Mouse (Mus musculus): Measurements from ENCODE around the gene Stmn1.
"Not testable (repeated sequence)": the region's sequence is repeated elsewhere in the genome, so short reads cannot be mapped to it uniquely, and the experiment has no call there.

Stmn1 gene

GRCm38 (mm10) chr4:134488211-134488610 lies 20.1 kb downstream of the Stmn1 start:
- no peak for DNase-seq (ENCODE audit: low spot score)

GRCm38 (mm10) chr4:134489986-134490665 lies 22.0 kb downstream of the Stmn1 start:
- DNase-seq (ENCODE audit: low spot score), result no peak

DNA sequence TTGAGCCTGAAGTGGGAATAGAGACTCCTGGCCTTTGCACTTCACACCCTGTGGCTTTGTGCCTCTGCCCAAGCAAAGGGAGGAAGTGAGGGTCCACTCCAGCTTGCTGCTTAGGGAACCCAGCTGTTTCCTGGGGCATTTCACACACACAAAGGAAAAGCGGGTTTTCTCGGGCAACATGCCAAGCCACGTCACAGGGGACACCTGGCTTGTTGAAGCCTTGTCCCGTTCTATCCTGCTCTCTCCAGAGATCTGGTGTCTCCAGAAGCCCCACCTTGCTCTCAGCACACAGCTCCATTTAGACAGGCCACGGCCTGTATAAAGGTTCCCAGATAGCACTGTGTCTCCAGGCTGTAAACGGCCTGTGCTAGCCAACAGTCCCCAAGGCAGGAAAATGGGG lies 23.6 kb downstream of the Stmn1 start:
- no peak for DNase-seq (ENCODE audit: low spot score)

GRCm38 (mm10) chr4:134494161-134494560 lies 26.0 kb downstream of the Stmn1 start:
- DNase-seq (ENCODE audit: low spot score), result not testable (repeated sequence)

- DNase-seq (ENCODE audit: low spot score), result peak; percentile 33
Observed at GRCm38 (mm10) chr4:134494780-134495545, 26.8 kb downstream of the Stmn1 start.

DNA sequence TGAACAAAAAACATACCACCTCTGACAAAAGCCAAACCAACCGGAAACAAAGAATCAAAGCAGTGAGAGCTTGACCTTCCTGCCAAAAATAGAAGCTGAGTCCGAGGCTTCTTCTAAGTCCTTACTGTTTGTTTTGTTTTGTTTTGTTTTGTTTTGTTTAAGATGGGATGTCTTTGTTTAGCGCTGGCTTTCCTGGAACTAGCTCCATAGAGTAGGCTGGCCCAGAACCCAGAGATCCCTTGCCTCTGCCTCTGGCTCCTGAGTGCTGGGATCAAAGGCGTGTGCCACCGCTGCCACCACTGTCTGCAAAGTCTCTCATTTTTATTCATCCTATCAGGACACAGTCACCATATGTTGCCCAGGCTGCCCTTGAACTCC lies 27.4 kb downstream of the Stmn1 start:
- DNase-seq (ENCODE audit: low spot score), result no peak

DNA sequence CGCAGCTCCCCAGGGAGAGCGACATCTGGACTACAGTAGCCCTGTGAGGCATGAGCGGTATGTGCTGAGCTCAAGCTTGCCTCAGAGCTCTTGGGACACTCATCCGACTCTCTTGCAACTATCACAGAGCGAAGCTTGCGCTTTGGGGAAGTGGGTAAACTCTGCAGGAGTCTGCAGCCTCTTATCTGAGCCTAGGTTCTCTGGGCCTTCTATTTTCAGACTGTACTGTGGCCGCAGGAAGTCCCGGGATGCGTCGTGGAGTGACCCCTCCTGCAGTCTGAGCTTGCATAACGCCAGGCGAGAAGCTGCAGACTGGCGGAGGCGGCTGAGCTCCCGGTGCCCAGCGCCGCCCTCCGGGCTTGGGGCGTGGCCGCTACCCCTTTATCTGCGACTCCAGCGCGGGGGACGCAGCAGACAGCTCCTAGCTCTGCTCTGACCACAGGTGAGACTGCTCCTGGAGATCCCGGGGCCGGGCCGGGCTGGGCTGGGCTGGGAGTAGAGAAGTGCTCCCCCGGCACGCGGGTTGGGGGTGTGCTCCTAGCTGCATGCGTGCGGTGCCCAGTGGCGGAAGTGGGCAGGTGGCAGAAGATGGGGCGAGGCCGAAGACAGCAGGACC lies 28.6 kb downstream of the Stmn1 start, which contains the start of gene Paqr7:
Paqr7 (plus strand) TSS at position 103 of the 616 bp plus-strand sequence.
- DNase-seq (ENCODE audit: low spot score), result peak; percentile 61

DNA sequence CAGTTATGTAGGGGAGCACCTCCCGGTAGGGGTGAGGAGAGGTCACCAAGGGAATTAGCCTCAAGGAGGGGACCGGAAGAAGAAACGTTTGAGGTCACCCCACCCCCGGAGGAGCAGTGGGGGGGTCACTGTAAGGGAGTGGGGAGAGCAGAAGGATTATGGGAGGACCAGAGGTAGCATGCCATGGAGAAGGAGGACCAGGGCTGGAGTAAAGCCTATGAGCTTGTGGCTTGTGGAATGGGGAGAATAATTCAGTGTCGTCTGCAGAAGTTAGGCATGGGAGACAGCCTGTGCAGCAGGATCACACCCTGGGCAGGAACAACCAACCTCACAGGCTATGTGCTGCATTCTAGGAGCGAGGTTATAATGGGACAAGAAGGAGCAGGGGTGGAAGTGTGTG lies 29.1 kb downstream of the Stmn1 start:
- DNase-seq (ENCODE audit: low spot score), result no peak

GRCm38 (mm10) chr4:134497986-134498731 lies 30.0 kb downstream of the Stmn1 start:
- DNase-seq (ENCODE audit: low spot score), result no peak

DNA sequence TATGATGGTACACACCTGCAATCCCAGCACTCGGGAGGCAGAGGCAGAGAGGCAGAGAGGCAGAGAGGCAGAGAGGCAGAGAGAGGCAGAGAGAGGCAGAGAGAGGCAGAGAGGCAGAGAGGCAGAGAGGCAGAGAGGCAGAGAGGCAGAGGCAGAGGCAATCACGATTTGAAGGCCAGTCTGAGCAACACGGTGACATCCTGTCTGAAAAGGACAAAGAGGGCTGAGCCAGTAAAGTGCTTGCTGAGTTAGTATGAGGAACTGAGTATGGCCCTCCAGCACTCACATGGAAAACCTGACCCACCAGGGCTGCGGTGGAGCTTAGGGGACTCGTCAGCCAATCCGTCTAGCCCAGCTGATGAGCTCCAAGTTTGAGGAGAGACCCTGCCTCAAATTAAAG lies 30.9 kb downstream of the Stmn1 start:
- DNase-seq (ENCODE audit: low spot score), result not testable (repeated sequence)

DNA sequence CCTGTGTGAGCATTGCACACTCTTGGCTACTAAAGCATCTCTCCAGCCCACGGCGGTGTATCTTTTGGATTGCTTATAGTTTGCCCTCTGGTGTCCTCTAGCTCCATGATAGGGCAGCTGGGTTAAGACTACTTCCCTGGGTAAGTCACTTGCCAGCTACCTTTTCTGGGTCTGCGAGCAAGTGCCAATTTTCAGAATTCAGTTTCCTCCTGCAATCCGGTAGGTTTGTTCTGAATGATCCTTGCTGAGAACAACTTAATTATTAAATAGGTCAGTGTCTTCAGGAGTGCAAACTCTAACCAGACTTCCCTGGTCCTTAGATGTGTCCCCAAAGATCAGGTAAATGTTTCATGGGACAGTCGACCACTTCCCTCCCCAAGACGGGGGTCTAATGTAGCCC lies 33.0 kb downstream of the Stmn1 start:
- DNase-seq (ENCODE audit: low spot score), result no peak

- DNase-seq (ENCODE audit: low spot score), result no peak
Observed at GRCm38 (mm10) chr4:134503686-134504357, 35.7 kb downstream of the Stmn1 start.

- DNase-seq (ENCODE audit: low spot score), result no peak
Observed at GRCm38 (mm10) chr4:134505303-134505789, 37.2 kb downstream of the Stmn1 start.

DNA sequence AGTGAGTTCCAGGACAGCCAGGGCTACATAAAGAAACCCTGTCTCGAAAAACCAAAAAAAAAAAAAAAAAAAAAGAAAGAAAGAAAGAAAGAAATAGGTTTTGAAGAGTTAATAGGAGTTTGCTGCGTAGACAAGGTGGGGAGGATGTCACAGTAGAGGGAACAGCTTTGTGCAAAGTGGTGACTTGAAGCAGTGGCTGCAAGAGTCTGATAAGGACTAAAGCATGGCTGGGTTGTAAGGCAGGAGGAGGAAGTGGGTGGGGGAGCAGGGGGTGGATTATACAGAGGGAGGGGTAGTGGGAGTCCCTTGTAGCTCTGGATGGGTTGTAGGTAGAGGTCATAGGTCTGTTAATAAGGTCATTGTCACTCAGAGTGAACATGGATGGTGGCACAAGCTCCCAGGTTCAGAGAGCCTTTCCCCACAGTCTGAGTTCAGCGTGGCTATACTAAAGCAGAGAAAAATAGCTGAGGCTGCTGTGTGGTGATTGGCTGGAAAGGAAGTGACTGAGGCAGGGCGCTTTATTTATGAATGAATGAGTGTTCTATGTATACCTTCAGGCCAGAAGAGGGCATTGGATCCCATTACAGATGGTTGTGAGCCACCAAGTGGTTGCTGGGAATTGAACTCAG lies 38.0 kb downstream of the Stmn1 start:
- DNase-seq (ENCODE audit: low spot score), result peak; percentile 58

GRCm38 (mm10) chr4:134506713-134507112 lies 38.6 kb downstream of the Stmn1 start:
- DNase-seq (ENCODE audit: low spot score), result no peak

GRCm38 (mm10) chr4:134510396-134510795 lies 42.3 kb downstream of the Stmn1 start:
- DNase-seq (ENCODE audit: low spot score), result no peak

DNA sequence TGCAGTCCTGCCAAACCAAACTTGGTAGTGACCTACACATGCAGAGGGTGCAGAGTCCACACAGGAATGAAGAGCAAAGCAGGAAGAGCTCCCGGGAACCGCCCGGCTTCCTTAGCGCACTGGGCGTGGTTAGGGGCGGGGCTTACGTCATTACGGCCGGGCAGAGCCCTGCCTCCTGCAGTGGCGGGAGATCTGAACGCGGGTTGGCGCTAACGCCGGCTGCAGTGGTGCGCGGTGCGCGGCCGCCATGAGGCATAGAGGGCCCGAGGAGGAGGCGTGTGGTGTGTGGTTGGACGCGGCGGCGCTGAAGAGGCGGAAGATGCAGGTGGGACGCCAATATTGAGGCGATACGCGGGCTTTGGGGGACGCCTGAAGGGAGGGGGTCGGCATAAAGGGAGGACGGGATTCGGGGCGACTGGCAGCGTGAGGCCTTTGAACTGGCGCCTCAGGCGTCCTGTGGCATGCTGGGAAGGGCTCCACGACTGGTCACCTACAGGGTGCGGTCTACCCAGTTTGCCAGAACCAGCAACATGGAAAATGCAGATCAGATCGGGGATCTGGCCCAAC lies 42.8 kb downstream of the Stmn1 start, which contains the start of gene Aunip:
Aunip (plus strand) TSS at position 155 of the 567 bp plus-strand sequence.
- DNase-seq (ENCODE audit: low spot score), result peak; percentile 90

DNA sequence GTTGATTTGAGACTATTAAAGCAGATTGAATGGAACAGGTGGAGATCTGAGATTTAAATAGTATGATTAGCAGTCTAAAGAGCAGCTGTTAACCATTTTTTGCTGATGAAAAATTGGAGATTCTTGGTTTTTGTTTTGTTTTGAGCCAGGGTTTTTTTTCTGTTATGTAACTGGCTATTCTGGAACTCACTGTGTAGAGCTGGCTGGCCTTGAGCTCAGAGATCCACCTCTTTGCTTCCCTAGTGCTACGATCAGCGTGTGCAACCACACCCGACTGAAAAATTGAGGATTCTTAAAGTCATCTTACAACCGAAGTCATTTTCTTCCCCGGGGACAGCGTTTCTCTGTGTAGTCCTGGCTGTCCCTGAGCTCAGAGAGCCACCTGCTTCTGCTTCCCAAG lies 43.6 kb downstream of the Stmn1 start:
- no peak for DNase-seq (ENCODE audit: low spot score)

GRCm38 (mm10) chr4:134512798-134513197 lies 44.7 kb downstream of the Stmn1 start:
- DNase-seq (ENCODE audit: low spot score), result no peak

- no peak for DNase-seq (ENCODE audit: low spot score)
Observed at GRCm38 (mm10) chr4:134514309-134514930, 46.3 kb downstream of the Stmn1 start.
